Mouse (Mus musculus) duodenum, adult 2 months (tissue): ENCODE results near the gene Arfgef3. TPM values are rescaled to one million over a fixed set of nuclear protein-coding genes. Genes with fewer than 3 reads are reported as not detected.

Source experiments
- polyA plus RNA-seq: library from polyadenylated mRNA; depleted of rRNA; stranded (reverse); fragments of >200 nt; gene quantifications from 2 replicates; pipeline ENCODE4 v1.2.3, GENCODE M21; 2012; ENCODE audit warnings: low replicate concordance; rRNA removed

Arfgef3 gene
- polyA plus RNA-seq, result 0.46 and 2.9 TPM in 2 replicates

GRCm38 (mm10) chr10:18743286-18744142, at the start of gene Arfgef3:
Arfgef3 (minus strand) TSS chr10:18743949.

GRCm38 (mm10) chr10:18786693-18787092, 42.9 kb upstream of the Arfgef3 start, which contains the start of gene Gm4922:
Gm4922 (minus strand) TSS chr10:18786793.

GRCm38 (mm10) chr10:18545813-18546235, 197.9 kb downstream of the Arfgef3 start, which contains the start of gene Hebp2:
Hebp2 (minus strand) TSS chr10:18546076.

Other genes with a start within 250 kb of the Arfgef3 start
- gene Hebp2, start 197.9 kb downstream of the Arfgef3 start, polyA plus RNA-seq, result 1.6 TPM in 1 of 2 replicates, not detected in the other
- not detected in 2 replicates for gene Gm4922, start 42.8 kb upstream of the Arfgef3 start, polyA plus RNA-seq
- gene Perp, start 101.1 kb upstream of the Arfgef3 start, polyA plus RNA-seq, result 199 and 478 TPM in 2 replicates